Mouse (Mus musculus): ENCODE measurements around the gene Rbmy.
"Not testable (repeated sequence)": the region's sequence is repeated elsewhere in the genome, so short reads cannot be mapped to it uniquely, and the experiment has no call there.

GRCm38 (mm10) chrY:2830380-2830779 is at the start of gene Rbmy, which contains the start of gene Gm10256:
- not testable (repeated sequence) for TF ChIP-seq CHD2 (IDR thresholded peaks at IDR 0.05; ENCODE audit: low read depth, low read length); MAFK (IDR thresholded peaks at IDR 0.05; ENCODE audit: insufficient read depth, low read depth, low read length); ZC3H11A (IDR thresholded peaks at IDR 0.05; ENCODE audit: borderline replicate concordance, low read depth, low read length); HCFC1 (IDR thresholded peaks at IDR 0.05; ENCODE audit: borderline replicate concordance, insufficient read depth, low read length)

Measured in ES-E14 (cell line).